Mouse (Mus musculus): ENCODE measurements at regions not wholly inside any gene's neighbourhood (a gene's known extent, or its start where the extent isn't known, plus 50 kb on each side); places are given as distances from the start of the nearest gene placed in this dataset.

DNA sequence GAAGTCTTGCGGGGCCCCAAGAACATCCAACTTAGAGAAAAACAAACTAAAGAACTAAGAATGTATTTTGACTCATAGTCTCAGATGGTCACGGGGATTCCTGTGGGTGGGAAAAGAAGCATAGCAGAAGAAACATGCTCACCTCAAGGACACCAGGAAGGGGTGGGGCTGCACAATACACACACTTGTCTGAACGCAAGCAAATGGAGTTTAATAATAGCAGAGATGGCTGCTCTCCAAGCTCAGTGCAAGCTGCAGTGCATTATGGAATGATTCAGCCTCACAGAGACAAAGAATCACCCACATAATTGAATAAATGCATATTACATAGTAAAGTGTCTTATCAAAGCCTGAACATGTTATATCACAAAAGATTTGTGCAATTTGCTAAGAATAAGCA lies 96.2 kb downstream of the Zfp330 start:
- ATAC-seq (ENCODE audit: insufficient read depth) (no peak), DNase-seq (no peak)
- no peaks in the 10 kb centered on the region for H3K4me1 ChIP-seq (ENCODE audit: insufficient read depth)
- 68% methylated on average over 3 of the region's 3 CpGs for WGBS
- no peaks in the 10 kb centered on the region for H3K27me3 ChIP-seq (ENCODE audit: insufficient read depth, low read length)
- H3K36me3 ChIP-seq (ENCODE audit: insufficient read depth), result no peaks in the 10 kb centered on the region
- no peaks in the 10 kb centered on the region for H3K9me3 ChIP-seq (ENCODE audit: low read depth, low read length)
- no peak overlapping the region for H3K9ac ChIP-seq
- no peak overlapping the region for H3K4me3 ChIP-seq (ENCODE audit: low read depth, low read length)
- H3K27ac ChIP-seq (ENCODE audit: low read depth), result no peak overlapping the region
- no peak overlapping the region for H3K4me2 ChIP-seq
- no peak for TF ChIP-seq CTCF (IDR thresholded peaks at IDR 0.05; ENCODE audit: low read depth)

DNA sequence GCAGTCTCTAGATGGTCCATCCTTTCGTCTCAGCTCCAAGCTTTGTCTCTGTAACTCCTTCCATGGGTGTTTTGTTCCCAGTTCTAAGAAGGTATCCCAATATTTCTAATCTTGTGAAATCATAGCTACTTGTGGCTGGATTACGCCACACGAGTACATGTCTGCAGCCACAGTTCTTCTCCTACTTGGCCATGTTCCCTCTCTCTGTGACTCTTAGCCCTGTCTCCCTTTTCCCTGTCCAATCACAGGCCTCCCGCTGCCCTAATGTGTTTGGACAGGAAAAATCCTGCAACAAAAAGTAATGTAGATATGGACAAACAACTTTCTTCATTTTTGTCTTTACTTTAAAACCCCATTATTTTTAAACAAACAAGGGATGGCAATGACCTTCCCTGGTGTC lies 104.7 kb downstream of the Zfp330 start:
- H3K4me1 ChIP-seq (ENCODE audit: insufficient read depth), result no peaks in the 10 kb centered on the region
- no peak overlapping the region for H3K4me2 ChIP-seq
- H3K4me3 ChIP-seq (ENCODE audit: low read depth, low read length), result no peak overlapping the region
- H3K9me3 ChIP-seq (ENCODE audit: low read depth, low read length), result no peaks in the 10 kb centered on the region
- H3K27ac ChIP-seq (ENCODE audit: low read depth), result no peak overlapping the region
- H3K27me3 ChIP-seq (ENCODE audit: insufficient read depth, low read length), result no peaks in the 10 kb centered on the region
- H3K36me3 ChIP-seq (ENCODE audit: insufficient read depth), result no peaks in the 10 kb centered on the region
- ATAC-seq (ENCODE audit: insufficient read depth) (no peak), DNase-seq (no peak)
- TF ChIP-seq CTCF (IDR thresholded peaks at IDR 0.05; ENCODE audit: low read depth), result no peak
- no peak overlapping the region for H3K9ac ChIP-seq
- 82% methylated on average over 4 of the region's 4 CpGs for WGBS

- H3K9me3 ChIP-seq (ENCODE audit: low read depth, low read length), result no peaks in the 10 kb centered on the region
- H3K9ac ChIP-seq, result no peak overlapping the region
- TF ChIP-seq CTCF (IDR thresholded peaks at IDR 0.05; ENCODE audit: low read depth), result no peak
- no peaks in the 10 kb centered on the region for H3K4me1 ChIP-seq (ENCODE audit: insufficient read depth)
- 93% methylated on average over 4 of the region's 4 CpGs for WGBS
- no peak overlapping the region for H3K4me3 ChIP-seq (ENCODE audit: low read depth, low read length)
- no peak overlapping the region for H3K27ac ChIP-seq (ENCODE audit: low read depth)
- DNase-seq (no peak), ATAC-seq (ENCODE audit: insufficient read depth) (no peak)
- no peak overlapping the region for H3K4me2 ChIP-seq
- no peaks in the 10 kb centered on the region for H3K27me3 ChIP-seq (ENCODE audit: insufficient read depth, low read length)
- H3K36me3 ChIP-seq (ENCODE audit: insufficient read depth), result no peaks in the 10 kb centered on the region
These were observed 108.8 kb downstream of the Zfp330 start for GRCm38 (mm10) chr8:82665131-82665530.

GRCm38 (mm10) chr8:82640502-82640901 lies 133.5 kb downstream of the Zfp330 start:
- H3K4me3 ChIP-seq (ENCODE audit: low read depth, low read length), result no peak overlapping the region
- H3K36me3 ChIP-seq (ENCODE audit: insufficient read depth), result no peaks in the 10 kb centered on the region
- H3K27ac ChIP-seq (ENCODE audit: low read depth), result no peak overlapping the region
- WGBS, result 53% methylated on average over 1 of the region's 1 CpGs
- TF ChIP-seq CTCF (IDR thresholded peaks at IDR 0.05; ENCODE audit: low read depth), result no peak
- no peak overlapping the region for H3K9ac ChIP-seq
- H3K27me3 ChIP-seq (ENCODE audit: insufficient read depth, low read length), result no peaks in the 10 kb centered on the region
- ATAC-seq (ENCODE audit: insufficient read depth) (no peak), DNase-seq (no peak)
- no peaks in the 10 kb centered on the region for H3K4me1 ChIP-seq (ENCODE audit: insufficient read depth)
- H3K4me2 ChIP-seq, result no peak overlapping the region
- no peaks in the 10 kb centered on the region for H3K9me3 ChIP-seq (ENCODE audit: low read depth, low read length)

GRCm38 (mm10) chr8:82630486-82630885 lies 143.5 kb downstream of the Zfp330 start:
- Histone ChIP-seq H3K36me3 (ENCODE audit: insufficient read depth) (no peaks in the 10 kb centered on the region), H3K27ac (ENCODE audit: low read depth) (no peak overlapping the region), H3K4me3 (ENCODE audit: low read depth, low read length) (no peak overlapping the region), H3K9ac (no peak overlapping the region), H3K4me2 (no peak overlapping the region), H3K27me3 (ENCODE audit: insufficient read depth, low read length) (no peaks in the 10 kb centered on the region), H3K4me1 (ENCODE audit: insufficient read depth) (no peaks in the 10 kb centered on the region), H3K9me3 (ENCODE audit: low read depth, low read length) (no peaks in the 10 kb centered on the region)
- DNase-seq (peak; percentile 17), ATAC-seq (ENCODE audit: insufficient read depth) (no peak)
- TF ChIP-seq CTCF (IDR thresholded peaks at IDR 0.05; ENCODE audit: low read depth), result no peak
- 56% methylated on average over 2 of the region's 2 CpGs for WGBS

- H3K4me3 ChIP-seq (ENCODE audit: low read depth, low read length), result no peak overlapping the region
- H3K4me2 ChIP-seq, result no peak overlapping the region
- H3K9me3 ChIP-seq (ENCODE audit: low read depth, low read length), result no peaks in the 10 kb centered on the region
- 89% methylated on average over 6 of the region's 6 CpGs for WGBS
- H3K4me1 ChIP-seq (ENCODE audit: insufficient read depth), result no peaks in the 10 kb centered on the region
- no peak for TF ChIP-seq CTCF (IDR thresholded peaks at IDR 0.05; ENCODE audit: low read depth)
- no peaks in the 10 kb centered on the region for H3K36me3 ChIP-seq (ENCODE audit: insufficient read depth)
- DNase-seq, result no peak
- ATAC-seq (ENCODE audit: insufficient read depth), result no peak
- no peak overlapping the region for H3K27ac ChIP-seq (ENCODE audit: low read depth)
- H3K9ac ChIP-seq, result no peak overlapping the region
- H3K27me3 ChIP-seq (ENCODE audit: insufficient read depth, low read length), result no peaks in the 10 kb centered on the region
These were observed 150.0 kb downstream of the Zfp330 start for GRCm38 (mm10) chr8:82623791-82624431.

DNA sequence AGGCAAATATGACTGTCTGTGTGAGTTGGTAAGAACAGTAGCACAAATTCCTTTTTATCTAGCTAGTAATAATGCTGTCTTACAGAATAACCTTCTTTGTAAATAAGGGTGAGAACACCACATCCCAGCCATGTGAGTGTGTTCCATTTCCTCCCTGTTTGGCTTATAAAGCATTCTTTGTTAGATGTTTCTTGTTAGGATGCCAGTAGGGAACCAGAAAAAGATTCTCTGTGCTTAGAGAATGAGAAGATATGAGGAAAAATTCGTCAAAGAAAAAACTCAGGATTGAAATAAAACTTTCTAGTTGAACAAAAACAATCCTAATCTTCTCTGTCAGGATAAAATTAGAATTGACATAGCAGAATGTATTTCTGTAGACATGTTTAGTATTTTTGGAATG lies 155.3 kb downstream of the Zfp330 start:
- ATAC-seq (ENCODE audit: insufficient read depth) (no peak), DNase-seq (no peak)
- H3K4me2 ChIP-seq, result no peak overlapping the region
- TF ChIP-seq CTCF (IDR thresholded peaks at IDR 0.05; ENCODE audit: low read depth), result no peak
- no peak overlapping the region for H3K9ac ChIP-seq
- H3K4me3 ChIP-seq (ENCODE audit: low read depth, low read length), result no peak overlapping the region
- H3K27ac ChIP-seq (ENCODE audit: low read depth), result no peak overlapping the region
- H3K36me3 ChIP-seq (ENCODE audit: insufficient read depth), result no peaks in the 10 kb centered on the region
- H3K9me3 ChIP-seq (ENCODE audit: low read depth, low read length), result no peaks in the 10 kb centered on the region
- no peaks in the 10 kb centered on the region for H3K27me3 ChIP-seq (ENCODE audit: insufficient read depth, low read length)
- 46% methylated on average over 1 of the region's 1 CpGs for WGBS
- H3K4me1 ChIP-seq (ENCODE audit: insufficient read depth), result no peaks in the 10 kb centered on the region

DNA sequence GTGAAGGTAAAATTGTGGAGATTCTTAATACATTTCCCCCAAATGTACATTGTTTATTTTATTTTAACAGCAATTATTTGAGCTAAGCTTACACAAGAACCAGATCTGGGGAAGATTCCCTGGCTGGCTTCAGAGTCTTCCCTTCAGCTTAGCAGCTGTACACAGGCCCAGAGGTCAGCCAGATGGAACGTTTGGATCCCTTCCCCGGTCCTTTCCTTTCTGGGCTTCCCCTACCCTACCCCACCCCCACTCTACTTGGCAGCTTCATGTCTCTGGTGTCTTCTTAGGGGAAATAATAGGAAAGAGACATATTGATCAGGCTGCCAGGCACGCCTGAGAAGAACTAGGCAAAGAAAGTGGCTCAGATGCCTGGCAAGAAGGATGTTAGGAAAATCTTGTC lies 172.4 kb downstream of the Zfp330 start:
- DNase-seq, result peak; percentile 72

More for the DNA sequence above, 172.4 kb downstream of the Zfp330 start:
- H3K9ac ChIP-seq, result no peak overlapping the region
- peak; percentile 87; the same call in 1 of the 2 replicates for ATAC-seq (ENCODE audit: insufficient read depth)
- TF ChIP-seq CTCF (IDR thresholded peaks at IDR 0.05; ENCODE audit: low read depth), result no peak
- no peaks in the 10 kb centered on the region for H3K27me3 ChIP-seq (ENCODE audit: insufficient read depth, low read length)
- H3K36me3 ChIP-seq (ENCODE audit: insufficient read depth), result no peaks in the 10 kb centered on the region
- H3K4me2 ChIP-seq, result no peak overlapping the region
- no peaks in the 10 kb centered on the region for H3K9me3 ChIP-seq (ENCODE audit: low read depth, low read length)
- no peak overlapping the region for H3K4me3 ChIP-seq (ENCODE audit: low read depth, low read length)
- H3K4me1 ChIP-seq (ENCODE audit: insufficient read depth), result no peaks in the 10 kb centered on the region
- no peak overlapping the region for H3K27ac ChIP-seq (ENCODE audit: low read depth)
- 33% methylated on average over 3 of the region's 3 CpGs for WGBS

All from lung, embryonic 14.5 days (tissue).